Mouse (Mus musculus): ENCODE results near the gene Olfr676.
"Not testable (repeated sequence)": the region's sequence is repeated elsewhere in the genome, so short reads cannot be mapped to it uniquely, and the experiment has no call there.

Gene Olfr676

GRCm38 (mm10) chr7:105032398-105032797, at the start of gene Olfr676:
Gene Olfr676 (plus strand): TSS chr7:105032698.
- no peak for DNase-seq

GRCm38 (mm10) chr7:105001929-105002328, 30.6 kb upstream of the Olfr676 start, which contains the start of gene Olfr672:
Gene Olfr672 (minus strand): TSS chr7:105002029.
- no peak for DNase-seq

GRCm38 (mm10) chr7:105022530-105022929, 10.0 kb upstream of the Olfr676 start:
- no peak for DNase-seq

GRCm38 (mm10) chr7:105028360-105028759, 4.1 kb upstream of the Olfr676 start, which contains the start of gene Olfr675:
Gene Olfr675 (minus strand): TSS chr7:105028460.
- DNase-seq, result no peak

- DNase-seq, result not testable (repeated sequence)
These were observed 1.3 kb downstream of the Olfr676 start for GRCm38 (mm10) chr7:105033836-105034235.

GRCm38 (mm10) chr7:105058951-105059350, 26.5 kb downstream of the Olfr676 start:
- no peak for DNase-seq

- no peak for DNase-seq
These were observed 31.7 kb downstream of the Olfr676 start, which contains the start of gene Olfr678 for GRCm38 (mm10) chr7:105064175-105064574. Gene Olfr678 (plus strand): TSS chr7:105064475.

- no peak for DNase-seq
These were observed 48.4 kb downstream of the Olfr676 start, which contains the start of gene Olfr679 for GRCm38 (mm10) chr7:105080905-105081304. Gene Olfr679 (plus strand): TSS chr7:105081205.

Measured in cerebellum, adult 11-12 months (tissue).